8 mouse cellular contexts compared by ENCODE assay signal in the genomic region with DNA sequence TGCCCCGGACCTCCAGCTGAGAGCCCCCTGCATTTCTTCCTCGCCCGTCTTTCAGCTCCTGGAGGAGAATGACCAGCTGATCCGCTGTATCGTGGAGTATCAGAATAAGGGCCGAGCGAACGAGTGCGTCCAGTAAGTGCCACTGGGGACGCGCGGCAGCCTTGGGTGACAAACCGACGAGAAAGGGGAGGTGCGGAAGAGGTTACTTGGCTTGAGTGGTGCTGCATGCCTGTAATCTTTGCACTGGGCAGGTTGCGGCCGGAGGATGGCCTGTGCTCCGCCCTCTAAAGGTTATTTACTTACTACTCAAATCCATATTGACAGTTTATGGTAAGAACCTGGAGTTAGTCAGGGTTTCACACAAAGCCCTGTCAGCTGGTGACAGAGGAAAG. TPM values are rescaled to one million over a fixed set of nuclear protein-coding genes. Genes with fewer than 3 reads are reported as not detected.
DNase-seq lines count a peak whose midpoint lies in the region; ATAC-seq and TF ChIP-seq lines count a peak whose summit lies in the region.

No protein-coding gene starts in this region.

- peak overlapping the region; percentile 75 for H3K4me2 ChIP-seq in heart, postnatal 0 days (ENCODE audit: low read depth, low read length)
- H3K4me2 ChIP-seq in forebrain, embryonic 12.5 days = peak overlapping the region; percentile 85

- TF ChIP-seq POLR2A in MEL (IDR thresholded peaks at IDR 0.05; ENCODE audit: control insufficient read depth in 1 of 2, insufficient read depth in 1 of 2, low read depth in 1 of 2, low read length in 2 of 2, poor library complexity in 1 of 2) = no peak

- peak overlapping the region; percentile 71 for H3K4me3 ChIP-seq in heart, postnatal 0 days (ENCODE audit: low read depth, low read length)
- H3K4me3 ChIP-seq in MEL (ENCODE audit: control insufficient read depth in 1 of 2, insufficient read depth in 1 of 2, low read depth in 2 of 2, low read length in 2 of 2) = peak overlapping the region; percentile 91 to 98
- peak overlapping the region; percentile 87 for H3K4me3 ChIP-seq in forebrain, embryonic 12.5 days (replicated peaks)

- H3K9me3 ChIP-seq in heart, postnatal 0 days (replicated peaks; ENCODE audit: control insufficient read depth, low read length) = no peaks in the 10 kb centered on the region
- no peaks in the 10 kb centered on the region for H3K9me3 ChIP-seq in MEL (replicated peaks; ENCODE audit: insufficient read depth, low read length)
- no peaks in the 10 kb centered on the region for H3K9me3 ChIP-seq in forebrain, embryonic 12.5 days

- peak; percentile 51 for DNase-seq in heart, postnatal 0 days (ENCODE audit: low spot score)
- DNase-seq in heart, adult 11 months = no peak
- peak; percentile 66 for DNase-seq in MEL (ENCODE audit: low read depth, low spot score)
- DNase-seq in liver = peak; percentile 65
- peak; percentile 43 to 58 for DNase-seq in natural killer cell, adult 2 months (ENCODE audit: low spot score in 2 of 2)
- no peak for DNase-seq in adrenal gland, adult 2 months
- DNase-seq in adrenal gland, postnatal 14 days = no peak

- WGBS in heart, postnatal 0 days = 0% methylated on average over 18 of the region's 18 CpGs
- under 1% methylated on average over 18 of the region's 18 CpGs for WGBS in forebrain, embryonic 12.5 days

- H3K36me3 ChIP-seq in heart, postnatal 0 days (replicated peaks; ENCODE audit: control insufficient read depth, insufficient read depth, low read length) = peaks cover 12% of the 10 kb centered on the region
- H3K36me3 ChIP-seq in MEL (ENCODE audit: control insufficient read depth in 1 of 2, insufficient read depth in 2 of 2, low read length in 2 of 2) = peaks cover 1 to 29% of the 10 kb centered on the region in 2 experiments; a peak in 3 of 4 replicates
- H3K36me3 ChIP-seq in forebrain, embryonic 12.5 days (replicated peaks) = peaks cover 15% of the 10 kb centered on the region; the same call in 1 of the 2 replicates

- peaks cover 17% of the 10 kb centered on the region for H3K79me2 ChIP-seq in MEL (ENCODE audit: control insufficient read depth, insufficient read depth, low read length, poor library complexity)

- peak overlapping the region; percentile 98 for H3K27ac ChIP-seq in heart, postnatal 0 days (ENCODE audit: low read depth)
- peak overlapping the region; percentile 54 for H3K27ac ChIP-seq in MEL (ENCODE audit: control insufficient read depth, low read depth, low read length)
- H3K27ac ChIP-seq in forebrain, embryonic 12.5 days = peak overlapping the region; percentile 88

- TF ChIP-seq EP300 in heart, postnatal 0 days (IDR thresholded peaks at IDR 0.05; ENCODE audit: low read depth) = no peak
- TF ChIP-seq EP300 in MEL (IDR thresholded peaks at IDR 0.05; ENCODE audit: low read depth in 1 of 2, low read length in 2 of 2) = no peak

- TF ChIP-seq CTCF in heart, postnatal 0 days (IDR thresholded peaks at IDR 0.05; ENCODE audit: low read depth) = no peak
- TF ChIP-seq CTCF in MEL (IDR thresholded peaks at IDR 0.05 in 2 of 3, conservative IDR thresholded peaks at IDR 0.05 in 1 of 3; ENCODE audit: control insufficient read depth in 1 of 3, insufficient read depth in 1 of 3, low read depth in 2 of 3, low read length in 3 of 3, poor library complexity in 1 of 3, severe bottlenecking in 1 of 3) = no peak

- peaks cover 12% of the 10 kb centered on the region for H3K4me1 ChIP-seq in heart, postnatal 0 days (ENCODE audit: control insufficient read depth, insufficient read depth)
- H3K4me1 ChIP-seq in MEL (ENCODE audit: control insufficient read depth in 1 of 2, insufficient read depth in 2 of 2, low read length in 2 of 2) = peaks cover 15 to 39% of the 10 kb centered on the region in 2 experiments
- H3K4me1 ChIP-seq in forebrain, embryonic 12.5 days = peaks cover 24% of the 10 kb centered on the region

- ATAC-seq in heart, postnatal 0 days (ENCODE audit: insufficient read depth, low read depth) = peak; percentile 44
- peak; percentile 30 for ATAC-seq in forebrain, embryonic 12.5 days (ENCODE audit: low FRiP score)

- H3K27me3 ChIP-seq in heart, postnatal 0 days (ENCODE audit: control insufficient read depth, insufficient read depth, low read length) = no peaks in the 10 kb centered on the region
- no peaks in the 10 kb centered on the region for H3K27me3 ChIP-seq in MEL (ENCODE audit: control insufficient read depth in 1 of 2, insufficient read depth in 2 of 2, low read length in 2 of 2)
- 0 out of 2 replicates have a peak, but pooled peaks cover 5% of the 10 kb centered on the region for H3K27me3 ChIP-seq in forebrain, embryonic 12.5 days

- TF ChIP-seq RAD21 in MEL (IDR thresholded peaks at IDR 0.05; ENCODE audit: low read depth, low read length) = no peak

- peak overlapping the region; percentile 85 for H3K9ac ChIP-seq in heart, postnatal 0 days (replicated peaks; ENCODE audit: low read depth, low read length)
- peak overlapping the region; percentile 94 for H3K9ac ChIP-seq in MEL (ENCODE audit: control insufficient read depth, low read depth, low read length, poor library complexity, severe bottlenecking)
- peak overlapping the region; percentile 88 for H3K9ac ChIP-seq in forebrain, embryonic 12.5 days

TF ChIP-seq in MEL, 35 proteins besides CTCF, POLR2A, EP300 and RAD21:
- TF ChIP-seq KAT2A (conservative IDR thresholded peaks at IDR 0.05; ENCODE audit: low read depth, low read length) = no peak
- TF ChIP-seq NRF1 (IDR thresholded peaks at IDR 0.05; ENCODE audit: insufficient read depth, low read depth, low read length, poor library complexity, severe bottlenecking) = no peak
- TF ChIP-seq TAL1 (IDR thresholded peaks at IDR 0.05; ENCODE audit: low read length) = no peak
- TF ChIP-seq POLR2AphosphoS2 (IDR thresholded peaks at IDR 0.05; ENCODE audit: low read length) = no peak
- no peak for TF ChIP-seq MXI1 (IDR thresholded peaks at IDR 0.05; ENCODE audit: low read depth, low read length)
- no peak for TF ChIP-seq MAFK (IDR thresholded peaks at IDR 0.05; ENCODE audit: borderline replicate concordance, low read depth, low read length)
- no peak for TF ChIP-seq JUND (IDR thresholded peaks at IDR 0.05; ENCODE audit: low read depth, low read length)
- no peak; the same call in none of the 2 replicates for TF ChIP-seq SIN3A (IDR thresholded peaks at IDR 0.05; ENCODE audit: low read length)
- no peak for TF ChIP-seq CHD2 (IDR thresholded peaks at IDR 0.05; ENCODE audit: low read length)

RNA-seq across cellular contexts. Expression of gene Ss18l2, which starts 0.5 kb away (rescaled TPM):
- 109 and 136 TPM in 2 replicates for total RNA-seq in heart, postnatal 0 days (2014; rRNA removed; ENCODE audit: low replicate concordance)
- 362 and 379 TPM in 2 replicates for polyA plus RNA-seq in heart, postnatal 0 days (2015; fragmentation: Nextera tagmentation; extraction: Ambion mirVana)
- 37.4 and 47.8 TPM in 2 replicates for total RNA-seq in MEL (2012; rRNA removed)
- 10 to 100 TPM in 1 of 2 experiments, not detected in 1; 48.5 TPM for polyA plus RNA-seq in MEL (2012; ENCODE audit: insufficient read depth in 1 of 2, insufficient read length in 2 of 2, low read depth in 1 of 2, low replicate concordance in 2 of 2, missing spikeins in 1 of 2)
- polyA plus RNA-seq in forebrain, embryonic 12.5 days (2016; fragmentation: Nextera tagmentation; extraction: Ambion mirVana) = 97.5 and 104 TPM in 2 replicates
- 10 to 100 TPM; 45.8 to 47.7 TPM for total RNA-seq in adrenal gland, adult 2 months (2021)
- polyA plus RNA-seq in adrenal gland, adult 2 months (2012; rRNA removed) = 18.6 and 20.3 TPM in 2 replicates
- 48.4 and 54.4 TPM in 2 replicates for total RNA-seq in adrenal gland, postnatal 14 days (2021)

RNA-seq across cellular contexts. Expression of gene Sec22c, which starts 5.3 kb away (rescaled TPM):
- 3.8 and 9.4 TPM in 2 replicates for total RNA-seq in heart, postnatal 0 days (2014; rRNA removed; ENCODE audit: low replicate concordance)
- 3.9 and 4.1 TPM in 2 replicates for polyA plus RNA-seq in heart, postnatal 0 days (2015; fragmentation: Nextera tagmentation; extraction: Ambion mirVana)
- 5.9 and 6.6 TPM in 2 replicates for total RNA-seq in MEL (2012; rRNA removed)
- polyA plus RNA-seq in MEL (2012; ENCODE audit: insufficient read depth in 1 of 2, insufficient read length in 2 of 2, low read depth in 1 of 2, low replicate concordance in 2 of 2, missing spikeins in 1 of 2) = 10 to 100 TPM in 1 of 2 experiments, not detected in 1; 10.9 TPM
- 24.5 and 29.3 TPM in 2 replicates for polyA plus RNA-seq in forebrain, embryonic 12.5 days (2016; fragmentation: Nextera tagmentation; extraction: Ambion mirVana)
- total RNA-seq in adrenal gland, adult 2 months (2021) = 1 to 10 TPM; 5.0 to 5.4 TPM
- 10.1 TPM in 2 replicates for polyA plus RNA-seq in adrenal gland, adult 2 months (2012; rRNA removed)
- 4.2 and 6.5 TPM in 2 replicates for total RNA-seq in adrenal gland, postnatal 14 days (2021)

RNA-seq across cellular contexts. Expression of gene Nktr, which starts 8.4 kb away (rescaled TPM):
- total RNA-seq in heart, postnatal 0 days (2014; rRNA removed; ENCODE audit: low replicate concordance) = 44.0 and 44.8 TPM in 2 replicates
- 30.2 and 31.1 TPM in 2 replicates for polyA plus RNA-seq in heart, postnatal 0 days (2015; fragmentation: Nextera tagmentation; extraction: Ambion mirVana)
- 32.0 and 32.4 TPM in 2 replicates for total RNA-seq in MEL (2012; rRNA removed)
- polyA plus RNA-seq in MEL (2012; ENCODE audit: insufficient read depth in 1 of 2, insufficient read length in 2 of 2, low read depth in 1 of 2, low replicate concordance in 2 of 2, missing spikeins in 1 of 2) = 10 to 100 TPM; 34.3 to 70.7 TPM
- polyA plus RNA-seq in forebrain, embryonic 12.5 days (2016; fragmentation: Nextera tagmentation; extraction: Ambion mirVana) = 75.7 and 78.2 TPM in 2 replicates
- total RNA-seq in adrenal gland, adult 2 months (2021) = 10 to 100 TPM; 54.2 to 83.7 TPM
- polyA plus RNA-seq in adrenal gland, adult 2 months (2012; rRNA removed) = 24.9 and 25.0 TPM in 2 replicates
- total RNA-seq in adrenal gland, postnatal 14 days (2021) = 78.1 and 84.8 TPM in 2 replicates

RNA-seq across cellular contexts. Expression of gene Zfp651, which starts 48.5 kb away (rescaled TPM):
- 34.5 and 69.3 TPM in 2 replicates for total RNA-seq in heart, postnatal 0 days (2014; rRNA removed; ENCODE audit: low replicate concordance)
- 12.1 and 13.2 TPM in 2 replicates for polyA plus RNA-seq in heart, postnatal 0 days (2015; fragmentation: Nextera tagmentation; extraction: Ambion mirVana)
- total RNA-seq in MEL (2012; rRNA removed) = 0.12 TPM in 1 of 2 replicates, not detected in the other
- under 1 TPM in 1 of 2 experiments, not detected in 1; 0.07 TPM for polyA plus RNA-seq in MEL (2012; ENCODE audit: insufficient read depth in 1 of 2, insufficient read length in 2 of 2, low read depth in 1 of 2, low replicate concordance in 2 of 2, missing spikeins in 1 of 2)
- 9.5 and 10.8 TPM in 2 replicates for polyA plus RNA-seq in forebrain, embryonic 12.5 days (2016; fragmentation: Nextera tagmentation; extraction: Ambion mirVana)
- total RNA-seq in adrenal gland, adult 2 months (2021) = 10 to 100 TPM; 26.6 to 49.7 TPM
- 36.6 and 51.5 TPM in 2 replicates for polyA plus RNA-seq in adrenal gland, adult 2 months (2012; rRNA removed)
- total RNA-seq in adrenal gland, postnatal 14 days (2021) = 30.1 and 36.8 TPM in 2 replicates

Comparison
In these comparisons a context has a peak if more than half of its experiments do, and no peak if none do; other contexts are left out.
1. DNase-seq: peak in heart, postnatal 0 days (single experiment), MEL (single experiment), liver (single experiment) and natural killer cell, adult 2 months (2 of 2); none in heart, adult 11 months (single experiment), adrenal gland, adult 2 months (single experiment) and adrenal gland, postnatal 14 days (single experiment).
2. Peak in every context shown above with its lines, with median percentiles within 50 percentile points of each other: H3K27ac ChIP-seq, H3K4me3 ChIP-seq and H3K9ac ChIP-seq.